Mouse (Mus musculus): ENCODE results near the gene Olfr494.

DNA sequence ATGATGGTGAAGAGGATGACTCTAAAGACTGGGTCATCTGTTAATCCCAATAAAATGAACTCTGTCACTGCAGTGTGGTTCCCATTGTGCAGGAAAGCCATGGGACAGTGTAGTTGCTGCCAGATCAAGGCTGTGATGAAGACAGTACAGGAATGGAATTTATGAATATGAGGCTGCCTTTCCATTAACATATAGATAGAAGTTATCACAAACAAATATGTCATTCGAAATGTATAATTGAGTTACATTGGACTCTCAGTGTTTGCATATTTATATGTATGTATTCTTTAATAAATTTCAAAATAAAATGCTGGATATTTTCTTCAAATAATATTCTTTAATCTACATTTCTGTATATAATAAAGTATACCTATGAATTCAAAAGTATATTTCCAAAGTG, 18.3 kb upstream of the Olfr494 start, which contains the start of gene Olfr493:
- TF ChIP-seq CTCF (conservative IDR thresholded peaks at IDR 0.05; ENCODE audit: insufficient read depth, insufficient read length, low read depth, low read length) (no peak), POLR2A (IDR thresholded peaks at IDR 0.05; ENCODE audit: low read depth, low read length) (no peak)

All from kidney, adult 2 months (tissue).